Mouse (Mus musculus) ES-Bruce4 (cell line): ENCODE results near the gene Usp44.

Experiments used
- CTCF ChIP-seq: IDR thresholded peaks from one replicate; pipeline ENCODE4 v1.8.1; 2011; ENCODE audit warnings: low read depth, low read length
- POLR2A ChIP-seq: IDR thresholded peaks from one replicate; pipeline ENCODE4 v1.8.1; 2011; ENCODE audit warnings: low read length; ENCODE audit not compliant: insufficient read depth

- TF ChIP-seq CTCF (no peak), POLR2A (peak; percentile 10)
These were observed 2.5 kb downstream of the Usp44 start for GRCm38 (mm10) chr10:93833699-93834393.
